In the genomic region with DNA sequence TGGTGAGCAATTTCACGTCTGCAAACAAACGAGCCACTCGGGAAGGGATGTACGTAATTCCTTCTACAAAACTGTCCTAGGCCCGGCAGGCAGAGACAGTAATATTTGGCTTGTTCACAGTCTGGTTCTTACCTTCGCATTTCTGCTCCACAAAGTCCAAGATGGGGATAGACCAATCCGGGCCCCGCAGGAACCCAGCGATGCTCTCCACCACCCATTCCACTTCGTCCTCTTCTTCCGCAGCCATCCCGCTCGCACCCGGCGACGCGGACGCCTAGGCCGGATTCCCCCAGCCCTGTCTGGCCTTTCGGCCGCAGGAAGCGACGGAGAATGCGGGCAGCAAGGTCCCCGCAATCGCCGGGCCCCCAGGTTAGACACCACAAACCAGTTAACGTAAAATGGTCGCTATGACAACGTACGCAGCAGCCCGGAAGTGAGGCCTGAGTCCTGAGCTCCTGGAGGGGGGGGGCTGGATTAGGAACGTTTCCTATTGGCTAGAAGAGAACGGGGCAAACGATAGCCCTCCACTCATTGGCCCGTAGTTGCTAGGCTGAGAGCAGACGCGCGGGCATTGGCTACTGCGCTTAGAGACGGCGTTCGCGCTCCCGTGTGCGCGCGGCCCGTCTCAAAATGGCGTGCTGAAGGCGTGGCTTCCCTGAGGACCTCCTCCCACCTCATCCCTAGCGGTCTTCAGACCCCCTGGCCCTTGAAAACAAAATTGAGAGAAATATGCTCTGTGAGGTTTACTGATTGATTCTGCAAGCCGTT, we compare ENCODE assay signal across 8 mouse cellular contexts. TPM values are rescaled to one million over a fixed set of nuclear protein-coding genes. Genes with fewer than 3 reads are reported as not detected.
DNase-seq lines count a peak whose midpoint lies in the region; ATAC-seq and TF ChIP-seq lines count a peak whose summit lies in the region.

A gene (minus strand): TSS at position 527 of the 768 bp plus-strand sequence.

- TF ChIP-seq POLR2A in lung, adult 2 months (IDR thresholded peaks at IDR 0.05; ENCODE audit: borderline replicate concordance, extremely low read depth, low read depth, low read length), result no peak

- no peaks in the 10 kb centered on the region for H3K36me3 ChIP-seq in ES-E14 (ENCODE audit: control insufficient read depth, insufficient read depth, low read length, poor library complexity, severe bottlenecking)
- peaks cover 12% of the 10 kb centered on the region for H3K36me3 ChIP-seq in forebrain, embryonic 15.5 days

- H3K4me2 ChIP-seq in forebrain, embryonic 15.5 days (replicated peaks), result peak within 1 kb of the TSS; percentile 78

- ATAC-seq in forebrain, embryonic 15.5 days (replicated peaks), result peak; percentile 100
- ATAC-seq in neutrophil, adult 5-6 weeks (ENCODE audit: extremely low read depth, insufficient number of reproducible peaks, low FRiP score, poor library complexity, severe bottlenecking), result peak; percentile 99

- peak; percentile 95 for DNase-seq in ES-E14 (ENCODE audit: low read depth, low spot score)
- DNase-seq in cerebellum, adult 11-12 months, result peak; percentile 95
- peak; percentile 87 for DNase-seq in heart, postnatal 25 days (ENCODE audit: low spot score)
- DNase-seq in layer of hippocampus, adult 18-20 months (ENCODE audit: low spot score in 2 of 2), result peak; percentile 87 to 96
- DNase-seq in lung, adult 2 months, result peak; percentile 81
- peak; percentile 83 to 90 for DNase-seq in thymus, adult 18-20 months

- intact Hi-C loops in heart, postnatal 25 days (cut with DNase I), result no loop called here

- H3K27me3 ChIP-seq in forebrain, embryonic 15.5 days, result no peaks in the 10 kb centered on the region

- no peak for TF ChIP-seq CTCF in lung, adult 2 months (IDR thresholded peaks at IDR 0.05; ENCODE audit: insufficient read depth, low read length)

- under 1% methylated on average over 53 of the region's 53 CpGs for WGBS in forebrain, embryonic 15.5 days
- WGBS in lung, adult 2 months, result under 1% methylated on average over 53 of the region's 53 CpGs

- H3K9ac ChIP-seq in ES-E14 (ENCODE audit: insufficient read depth, low read depth, low read length, poor library complexity, severe bottlenecking), result peak within 1 kb of the TSS; percentile 78
- peak within 1 kb of the TSS; percentile 66 for H3K9ac ChIP-seq in forebrain, embryonic 15.5 days (replicated peaks)

- H3K27ac ChIP-seq in ES-E14 (ENCODE audit: insufficient read depth, low read depth, low read length, poor library complexity, severe bottlenecking), result no peak within 1 kb of the TSS
- H3K27ac ChIP-seq in forebrain, embryonic 15.5 days (replicated peaks), result peak within 1 kb of the TSS; percentile 82

- no peaks in the 10 kb centered on the region for H3K9me3 ChIP-seq in ES-E14 (ENCODE audit: control insufficient read depth, insufficient read depth, low read depth, low read length)
- H3K9me3 ChIP-seq in forebrain, embryonic 15.5 days, result no peaks in the 10 kb centered on the region

- H3K4me3 ChIP-seq in ES-E14 (ENCODE audit: insufficient read depth in 1 of 2, low read depth in 1 of 2, low read length in 2 of 2, poor library complexity in 1 of 2, severe bottlenecking in 1 of 2), result peak within 1 kb of the TSS; percentile 79 to 94
- H3K4me3 ChIP-seq in forebrain, embryonic 15.5 days, result peak within 1 kb of the TSS; percentile 65
- peak within 1 kb of the TSS; percentile 83 for H3K4me3 ChIP-seq in lung, adult 2 months (replicated peaks; ENCODE audit: extremely low read depth, low read depth, low read length)

- H3K4me1 ChIP-seq in ES-E14 (ENCODE audit: control insufficient read depth in 2 of 2, insufficient read depth in 2 of 2, low read length in 2 of 2, poor library complexity in 1 of 2), result 0 out of 4 replicates have a peak, but pooled peaks cover 0 to 2% of the 10 kb centered on the region in 2 experiments
- H3K4me1 ChIP-seq in forebrain, embryonic 15.5 days, result peaks cover 27% of the 10 kb centered on the region
- H3K4me1 ChIP-seq in lung, adult 2 months (ENCODE audit: control insufficient read depth, insufficient read depth, low read length), result no peaks in the 10 kb centered on the region

- in situ Hi-C loops in ES-E14 (cut with MboI; ENCODE audit: low sequenced_read_pairs in 2 of 2, unreplicated experiment in 2 of 2), result no loop called here

TF ChIP-seq in ES-E14, 5 proteins besides CTCF, POLR2A, EP300 and RAD21:
- TF ChIP-seq HCFC1 (IDR thresholded peaks at IDR 0.05; ENCODE audit: borderline replicate concordance, insufficient read depth, low read length) (0 out of 2 replicates have a peak, but pooled peaks have one; percentile 18), CHD2 (IDR thresholded peaks at IDR 0.05; ENCODE audit: low read depth, low read length) (peak; percentile 77; the same call in 1 of the 2 replicates), ZC3H11A (IDR thresholded peaks at IDR 0.05; ENCODE audit: borderline replicate concordance, low read depth, low read length) (no peak), MAFK (IDR thresholded peaks at IDR 0.05; ENCODE audit: insufficient read depth, low read depth, low read length) (no peak)

RNA-seq across cellular contexts. Expression of the gene that starts here (rescaled TPM):
- 12.3 and 20.3 TPM in 2 replicates for total RNA-seq in ES-E14 (2012; rRNA removed)
- 89.8 and 98.0 TPM in 2 replicates for polyA plus RNA-seq in forebrain, embryonic 15.5 days (2015; fragmentation: Nextera tagmentation; extraction: Ambion mirVana)
- 10 to 100 TPM; 12.8 to 16.0 TPM for total RNA-seq in heart, postnatal 25 days (2021)
- total RNA-seq in layer of hippocampus, adult 18-20 months (2021), result 100 to 1,000 TPM; 122 to 123 TPM
- 7.6 and 9.6 TPM in 2 replicates for polyA plus RNA-seq in lung, adult 2 months (2012; rRNA removed)
- total RNA-seq in neutrophil, adult 5-6 weeks (2017), result 29.6 and 37.7 TPM in 2 replicates
